Mouse (Mus musculus): ENCODE measurements around the gene Stk40. TPM values are rescaled to one million over a fixed set of nuclear protein-coding genes. Genes with fewer than 3 reads are reported as not detected.
A peak's percentile ranks its signal among the peaks of the same experiment; 100 is the strongest.
"Not testable (repeated sequence)": the region's sequence is repeated elsewhere in the genome, so short reads cannot be mapped to it uniquely, and the experiment has no call there.

Stk40 gene
- polyA plus RNA-seq, 1 experiment = 53.8 TPM

DNA sequence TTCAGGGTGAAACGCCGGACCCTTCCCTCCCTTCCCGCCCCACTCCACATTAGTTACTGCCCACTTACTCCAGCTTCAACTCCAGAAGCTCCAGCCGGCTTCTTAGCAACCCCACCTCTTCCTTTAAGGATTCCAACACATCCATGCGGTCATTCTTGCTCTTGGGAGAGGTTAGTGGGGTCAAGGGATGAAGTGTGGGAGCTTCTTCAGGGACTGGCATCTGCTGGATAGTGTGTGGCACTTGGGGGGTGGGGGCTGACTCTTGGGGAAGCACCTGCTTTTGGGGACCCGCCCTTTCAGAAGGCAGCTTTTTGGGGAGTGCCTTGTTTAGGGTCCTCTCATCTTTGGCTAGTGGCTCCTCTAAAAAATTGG lies 47.2 kb downstream of the Stk40 start:
- no peak overlapping the region for H3K4me3 ChIP-seq (ENCODE audit: insufficient read depth, low read depth, low read length)
- peaks cover 19% of the 10 kb centered on the region for H3K4me1 ChIP-seq (ENCODE audit: control insufficient read depth, insufficient read depth, insufficient read length, low read length)
- H3K27ac ChIP-seq (replicated peaks; ENCODE audit: low read depth, low read length) = peak overlapping the region; percentile 53

GRCm38 (mm10) chr4:126151701-126152440 lies 48.1 kb downstream of the Stk40 start:
- H3K27ac ChIP-seq (replicated peaks; ENCODE audit: low read depth, low read length) = no peak overlapping the region
- no peak overlapping the region for H3K4me3 ChIP-seq (ENCODE audit: insufficient read depth, low read depth, low read length)
- H3K4me1 ChIP-seq (ENCODE audit: control insufficient read depth, insufficient read depth, insufficient read length, low read length) = peaks cover 19% of the 10 kb centered on the region

GRCm38 (mm10) chr4:126152864-126153263 lies 49.1 kb downstream of the Stk40 start:
- no peak overlapping the region for H3K27ac ChIP-seq (replicated peaks; ENCODE audit: low read depth, low read length)
- H3K4me1 ChIP-seq (ENCODE audit: control insufficient read depth, insufficient read depth, insufficient read length, low read length) = peaks cover 17% of the 10 kb centered on the region
- H3K4me3 ChIP-seq (ENCODE audit: insufficient read depth, low read depth, low read length) = no peak overlapping the region

DNA sequence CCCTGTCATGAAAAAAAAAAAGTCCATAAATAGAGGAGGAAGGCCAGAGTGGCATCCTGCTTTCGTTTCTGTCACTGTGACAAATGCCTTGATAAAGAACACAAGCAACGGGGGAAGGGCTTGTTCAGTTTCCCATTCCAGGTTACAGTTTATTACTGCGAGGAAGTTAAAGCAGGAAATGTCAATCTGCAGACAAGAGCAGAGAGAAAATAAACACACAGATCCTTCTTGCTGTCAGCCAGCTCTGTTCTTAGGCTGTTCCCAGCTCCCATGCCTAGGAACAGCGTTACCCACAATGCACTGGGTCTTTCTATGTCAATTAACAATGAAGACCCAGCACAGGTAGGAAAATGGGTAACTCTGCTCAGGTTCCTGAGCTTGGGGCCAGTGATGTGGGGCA lies 51.4 kb downstream of the Stk40 start:
- H3K27ac ChIP-seq (replicated peaks; ENCODE audit: low read depth, low read length) = peak overlapping the region; percentile 39; the same call in 1 of the 2 replicates
- no peak overlapping the region for H3K4me3 ChIP-seq (ENCODE audit: insufficient read depth, low read depth, low read length)
- peaks cover 7% of the 10 kb centered on the region for H3K4me1 ChIP-seq (ENCODE audit: control insufficient read depth, insufficient read depth, insufficient read length, low read length)

- H3K4me3 ChIP-seq (ENCODE audit: insufficient read depth, low read depth, low read length) = no peak overlapping the region
- no peak overlapping the region; the same call in 1 of the 2 replicates for H3K27ac ChIP-seq (replicated peaks; ENCODE audit: low read depth, low read length)
- H3K4me1 ChIP-seq (ENCODE audit: control insufficient read depth, insufficient read depth, insufficient read length, low read length) = peaks cover 7% of the 10 kb centered on the region
Observed at GRCm38 (mm10) chr4:126155869-126156268, 52.1 kb downstream of the Stk40 start.

DNA sequence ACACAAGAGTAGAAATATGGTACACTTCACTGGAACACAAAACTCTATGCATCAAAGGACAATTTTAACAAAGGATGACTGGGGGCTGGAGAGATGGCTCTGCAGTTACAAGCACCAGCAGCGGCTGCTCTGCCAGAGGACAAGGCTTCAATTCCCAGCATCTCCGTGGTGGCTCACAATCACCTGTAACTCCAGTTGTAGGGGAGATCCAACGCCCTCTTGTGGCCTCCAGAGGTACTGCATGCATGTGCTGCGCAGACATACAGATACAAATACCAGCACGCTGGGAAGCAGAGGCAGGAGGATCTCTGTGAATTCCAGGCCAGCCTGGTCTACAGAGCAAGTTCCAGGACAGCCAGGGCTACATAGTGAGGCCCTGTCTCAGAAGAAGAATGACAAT lies 52.9 kb downstream of the Stk40 start:
- no peak overlapping the region for H3K27ac ChIP-seq (replicated peaks; ENCODE audit: low read depth, low read length)
- peaks cover 7% of the 10 kb centered on the region for H3K4me1 ChIP-seq (ENCODE audit: control insufficient read depth, insufficient read depth, insufficient read length, low read length)
- no peak overlapping the region for H3K4me3 ChIP-seq (ENCODE audit: insufficient read depth, low read depth, low read length)

- Histone ChIP-seq H3K4me3 (ENCODE audit: insufficient read depth, low read depth, low read length) (no peak overlapping the region), H3K4me1 (ENCODE audit: control insufficient read depth, insufficient read depth, insufficient read length, low read length) (peaks cover 9% of the 10 kb centered on the region), H3K27ac (replicated peaks; ENCODE audit: low read depth, low read length) (no peak overlapping the region)
Observed at GRCm38 (mm10) chr4:126157562-126157961, 53.8 kb downstream of the Stk40 start.

DNA sequence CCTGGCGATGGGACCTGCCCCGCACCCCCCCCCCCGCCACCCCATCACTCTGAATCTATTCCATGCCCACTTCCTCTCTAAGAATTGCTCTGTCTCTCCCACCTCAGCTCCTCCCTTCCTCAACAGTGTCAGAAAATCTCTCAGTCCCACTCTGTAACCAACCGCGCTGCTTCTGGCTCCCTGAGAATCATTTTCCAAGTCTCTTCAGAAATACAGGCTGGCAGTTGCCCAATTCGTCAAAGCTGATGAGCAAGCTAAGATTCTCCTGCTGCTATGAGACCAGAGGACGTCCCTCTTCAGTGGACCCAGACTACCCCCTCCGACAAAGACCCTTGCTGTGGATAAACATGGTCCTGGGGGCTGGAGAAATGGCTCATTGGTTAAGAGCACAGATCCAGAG lies 55.7 kb downstream of the Stk40 start:
- no peak overlapping the region for H3K4me3 ChIP-seq (ENCODE audit: insufficient read depth, low read depth, low read length)
- no peak overlapping the region for H3K27ac ChIP-seq (replicated peaks; ENCODE audit: low read depth, low read length)
- peaks cover 16% of the 10 kb centered on the region for H3K4me1 ChIP-seq (ENCODE audit: control insufficient read depth, insufficient read depth, insufficient read length, low read length)

DNA sequence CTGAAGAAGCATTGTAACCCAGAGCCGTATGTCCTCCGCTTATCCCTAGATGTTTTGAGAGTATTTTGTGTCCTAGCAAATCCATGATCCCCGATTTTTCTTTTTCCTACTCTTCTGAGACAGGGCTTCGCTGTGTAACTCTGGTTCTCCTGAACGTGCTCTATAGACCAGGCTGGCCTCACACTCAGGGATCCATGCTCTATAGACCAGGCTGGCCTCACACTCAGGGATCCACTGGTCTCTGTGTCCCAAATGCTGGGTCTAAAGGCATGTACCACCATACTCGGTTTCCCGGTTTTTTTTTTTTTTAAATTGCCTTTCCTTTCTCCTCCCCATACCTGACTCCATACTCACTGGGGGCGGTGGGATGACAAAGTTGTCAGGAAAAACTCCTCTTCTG lies 57.2 kb downstream of the Stk40 start:
- no peak overlapping the region for H3K4me3 ChIP-seq (ENCODE audit: insufficient read depth, low read depth, low read length)
- peaks cover 9% of the 10 kb centered on the region for H3K4me1 ChIP-seq (ENCODE audit: control insufficient read depth, insufficient read depth, insufficient read length, low read length)
- no peak overlapping the region for H3K27ac ChIP-seq (replicated peaks; ENCODE audit: low read depth, low read length)

GRCm38 (mm10) chr4:126161456-126161855 lies 57.7 kb downstream of the Stk40 start:
- H3K4me1 ChIP-seq (ENCODE audit: control insufficient read depth, insufficient read depth, insufficient read length, low read length) = peaks cover 13% of the 10 kb centered on the region
- no peak overlapping the region for H3K4me3 ChIP-seq (ENCODE audit: insufficient read depth, low read depth, low read length)

DNA sequence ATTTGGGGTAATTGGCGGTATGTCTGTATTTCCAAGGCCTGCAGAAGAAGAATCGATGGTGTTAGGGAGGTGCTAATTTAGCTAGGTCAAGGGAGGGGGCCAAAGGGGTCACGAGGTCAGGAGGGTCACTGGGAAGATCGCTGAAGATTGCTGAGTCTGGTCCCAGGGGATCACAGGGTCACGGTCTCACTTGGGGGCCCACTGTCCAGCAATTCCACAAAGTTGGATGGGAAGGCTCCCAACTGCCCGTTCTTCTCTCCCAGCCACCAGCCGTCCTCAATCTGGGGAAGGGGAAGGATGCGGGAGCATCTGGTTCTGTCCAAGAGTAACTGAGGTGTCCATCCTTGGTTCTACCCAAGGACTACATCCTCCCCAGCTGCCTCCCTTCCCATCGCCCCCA lies 58.2 kb downstream of the Stk40 start:
- Histone ChIP-seq H3K4me3 (ENCODE audit: insufficient read depth, low read depth, low read length) (peak overlapping the region; percentile 74), H3K27ac (replicated peaks; ENCODE audit: low read depth, low read length) (no peak overlapping the region), H3K4me1 (ENCODE audit: control insufficient read depth, insufficient read depth, insufficient read length, low read length) (peaks cover 15% of the 10 kb centered on the region)

More at GRCm38 (mm10) chr4:126161456-126161855, 57.7 kb downstream of the Stk40 start:
- H3K27ac ChIP-seq (replicated peaks; ENCODE audit: low read depth, low read length) = no peak overlapping the region

DNA sequence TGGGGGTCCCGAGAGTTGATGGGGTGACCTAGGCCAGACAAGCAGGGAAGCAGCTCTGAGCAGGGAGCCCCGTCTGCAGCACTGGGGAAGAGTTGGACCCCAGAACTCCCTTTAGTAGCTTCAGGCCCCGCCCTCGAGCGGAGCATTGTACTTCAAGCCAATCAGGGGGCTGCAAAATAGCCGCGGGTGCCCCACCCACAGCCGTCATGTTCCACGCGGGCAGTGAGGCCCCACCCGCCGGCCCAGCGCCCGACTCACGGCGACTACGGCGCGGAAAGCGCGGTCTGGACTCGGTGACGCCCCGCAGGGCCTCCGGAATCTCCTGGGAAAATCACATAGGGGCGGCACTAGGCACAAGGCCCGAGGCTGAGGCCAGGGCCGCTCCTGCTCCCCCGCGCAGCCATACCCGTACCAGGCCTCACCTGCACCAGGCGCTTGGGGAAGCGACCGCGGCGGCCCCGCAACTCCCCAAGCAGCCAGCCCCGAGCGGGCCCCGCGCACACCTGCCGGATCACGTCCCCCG lies 58.8 kb downstream of the Stk40 start:
- H3K4me3 ChIP-seq (ENCODE audit: insufficient read depth, low read depth, low read length) = peak overlapping the region; percentile 74
- peaks cover 15% of the 10 kb centered on the region for H3K4me1 ChIP-seq (ENCODE audit: control insufficient read depth, insufficient read depth, insufficient read length, low read length)
- H3K27ac ChIP-seq (replicated peaks; ENCODE audit: low read depth, low read length) = peak overlapping the region; percentile 73

DNA sequence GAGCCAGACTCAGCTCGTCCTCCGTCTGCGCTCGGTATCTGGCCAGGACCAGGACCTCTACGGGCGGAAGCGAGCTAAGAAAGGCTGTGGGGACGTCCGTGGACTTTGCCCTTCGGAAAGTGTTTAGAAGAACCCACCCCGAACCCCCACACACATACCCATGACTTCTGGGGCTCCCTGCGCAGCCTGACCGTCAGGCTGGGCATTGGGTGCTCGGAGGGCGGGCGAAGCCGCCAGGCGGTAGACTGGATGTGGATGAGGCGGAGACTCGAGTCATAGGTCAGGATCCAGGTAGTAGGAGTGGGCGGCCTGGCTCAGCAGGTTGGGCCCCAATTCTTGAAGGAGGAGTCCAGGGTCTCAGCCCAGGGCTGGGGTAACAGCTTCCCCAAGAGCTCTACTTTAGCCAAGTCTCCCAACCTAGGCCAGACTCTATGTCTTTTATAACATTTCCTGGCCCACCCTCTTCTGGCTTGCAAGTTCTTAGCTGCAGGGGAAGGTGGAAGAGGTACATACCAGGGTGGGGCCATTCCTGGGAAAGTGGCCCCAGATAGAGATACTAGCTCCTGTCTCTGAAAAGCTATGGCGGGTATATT lies 59.4 kb downstream of the Stk40 start, which contains the start of gene Sh3d21:
Gene Sh3d21 (minus strand): TSS at position 425 of the 593 bp plus-strand sequence.
- peak within 1 kb of the TSS; percentile 74 for H3K4me3 ChIP-seq (ENCODE audit: insufficient read depth, low read depth, low read length)
- peak within 1 kb of the TSS; percentile 73 for H3K27ac ChIP-seq (replicated peaks; ENCODE audit: low read depth, low read length)
- peaks cover 15% of the 10 kb centered on the region for H3K4me1 ChIP-seq (ENCODE audit: control insufficient read depth, insufficient read depth, insufficient read length, low read length)

DNA sequence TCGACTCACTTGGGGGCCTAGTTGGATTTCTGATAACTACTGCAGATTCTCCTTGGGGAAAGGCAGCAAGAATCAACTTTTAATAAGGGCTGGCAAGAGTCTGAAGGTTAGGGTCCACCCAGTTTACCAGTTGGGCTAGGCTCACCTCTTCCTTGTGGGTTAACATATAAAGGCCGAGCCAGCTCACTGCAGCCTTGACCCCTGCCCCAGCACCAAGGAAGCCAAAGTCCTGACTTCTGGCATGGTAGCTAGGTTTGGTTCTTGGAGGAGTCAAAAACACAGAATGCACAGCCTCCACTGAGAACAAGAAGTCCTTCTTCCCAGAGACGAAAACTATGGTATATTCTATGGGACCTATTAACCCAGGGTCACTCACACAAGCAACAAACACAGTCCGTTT lies 59.9 kb downstream of the Stk40 start:
- Histone ChIP-seq H3K4me3 (ENCODE audit: insufficient read depth, low read depth, low read length) (peak overlapping the region; percentile 74; the same call in 1 of the 2 replicates), H3K4me1 (ENCODE audit: control insufficient read depth, insufficient read depth, insufficient read length, low read length) (peaks cover 15% of the 10 kb centered on the region), H3K27ac (replicated peaks; ENCODE audit: low read depth, low read length) (peak overlapping the region; percentile 73)

GRCm38 (mm10) chr4:126165092-126165491 lies 61.3 kb downstream of the Stk40 start:
- peaks cover 17% of the 10 kb centered on the region for H3K4me1 ChIP-seq (ENCODE audit: control insufficient read depth, insufficient read depth, insufficient read length, low read length)
- not testable (repeated sequence) for H3K27ac ChIP-seq (replicated peaks; ENCODE audit: low read depth, low read length); H3K4me3 ChIP-seq (ENCODE audit: insufficient read depth, low read depth, low read length)

DNA sequence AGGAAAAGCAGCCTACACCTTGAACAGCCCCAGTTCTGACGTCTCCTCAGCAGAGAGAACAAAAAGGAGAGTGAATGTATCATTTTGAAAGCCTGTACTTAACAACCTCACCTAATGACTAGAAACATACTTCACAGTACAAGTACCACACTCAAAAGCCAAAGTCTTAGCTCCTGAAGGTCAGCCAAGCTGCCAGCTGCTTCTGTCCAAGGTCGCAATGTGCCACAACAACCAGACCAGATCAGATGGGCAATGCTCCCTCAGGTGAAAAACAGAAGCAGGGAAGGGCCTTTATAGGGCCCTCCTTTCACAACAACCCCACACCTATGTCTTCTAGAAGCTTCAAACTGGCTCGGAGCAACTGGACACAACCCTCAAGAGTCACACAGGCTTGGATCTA lies 62.3 kb downstream of the Stk40 start:
- Histone ChIP-seq H3K4me1 (ENCODE audit: control insufficient read depth, insufficient read depth, insufficient read length, low read length) (peaks cover 17% of the 10 kb centered on the region), H3K27ac (replicated peaks; ENCODE audit: low read depth, low read length) (peak overlapping the region; percentile 93), H3K4me3 (ENCODE audit: insufficient read depth, low read depth, low read length) (no peak overlapping the region)
